In genomic region chr3:51701281-51701751, GRCm38 (mm10) we compare ENCODE assay signal across 8 mouse cellular contexts. TPM values are rescaled to one million over a fixed set of nuclear protein-coding genes. Genes with fewer than 3 reads are reported as not detected.
DNase-seq lines count a peak whose midpoint lies in the region; ATAC-seq and TF ChIP-seq lines count a peak whose summit lies in the region.

No protein-coding gene starts in this region.

- no peak overlapping the region for H3K27ac ChIP-seq in testis, adult 2 months (ENCODE audit: control insufficient read depth, insufficient read depth, low read depth, low read length)
- peak overlapping the region; percentile 87 for H3K27ac ChIP-seq in embryonic facial prominence, embryonic 13.5 days
- peak overlapping the region; percentile 86 for H3K27ac ChIP-seq in limb, embryonic 12.5 days
- H3K27ac ChIP-seq in midbrain, embryonic 15.5 days: peak overlapping the region; percentile 94
- H3K27ac ChIP-seq in spleen, adult 2 months (ENCODE audit: insufficient read depth, low read length): no peak overlapping the region

- TF ChIP-seq CTCF in testis, adult 2 months (IDR thresholded peaks at IDR 0.05; ENCODE audit: control insufficient read depth, insufficient read depth, insufficient replicate concordance, low read depth, low read length): peak; percentile 50; the same call in 1 of the 2 replicates
- peak; percentile 86 for TF ChIP-seq CTCF in spleen, adult 2 months (IDR thresholded peaks at IDR 0.05; ENCODE audit: extremely low read depth, insufficient read depth, insufficient read length, insufficient replicate concordance)

- H3K9me3 ChIP-seq in embryonic facial prominence, embryonic 13.5 days: no peaks in the 10 kb centered on the region
- no peaks in the 10 kb centered on the region for H3K9me3 ChIP-seq in limb, embryonic 12.5 days
- no peaks in the 10 kb centered on the region for H3K9me3 ChIP-seq in midbrain, embryonic 15.5 days

- peak; percentile 90 for ATAC-seq in embryonic facial prominence, embryonic 13.5 days (ENCODE audit: insufficient number of reproducible peaks, insufficient read depth, low FRiP score, low TSS enrichment, low read depth)
- ATAC-seq in limb, embryonic 12.5 days (ENCODE audit: insufficient number of reproducible peaks, insufficient read depth, low FRiP score, low TSS enrichment, low read depth): peak; percentile 89
- peak; percentile 97 for ATAC-seq in midbrain, embryonic 15.5 days (replicated peaks)

- H3K27me3 ChIP-seq in testis, adult 2 months (ENCODE audit: control insufficient read depth, insufficient read depth, low read length): no peaks in the 10 kb centered on the region; the same call in 1 of the 2 replicates
- no peaks in the 10 kb centered on the region for H3K27me3 ChIP-seq in embryonic facial prominence, embryonic 13.5 days
- peaks cover 4% of the 10 kb centered on the region for H3K27me3 ChIP-seq in limb, embryonic 12.5 days
- no peaks in the 10 kb centered on the region for H3K27me3 ChIP-seq in midbrain, embryonic 15.5 days (replicated peaks)
- no peaks in the 10 kb centered on the region for H3K27me3 ChIP-seq in spleen, adult 2 months (ENCODE audit: control insufficient read depth, insufficient read depth, low read length)

- under 1% methylated on average over 27 of the region's 27 CpGs for WGBS in embryonic facial prominence, embryonic 13.5 days
- WGBS in limb, embryonic 12.5 days: under 1% methylated on average over 27 of the region's 27 CpGs
- under 1% methylated on average over 27 of the region's 27 CpGs for WGBS in midbrain, embryonic 15.5 days
- WGBS in spleen, adult 2 months: 1% methylated on average over 27 of the region's 27 CpGs

- peak overlapping the region; percentile 43 for H3K4me3 ChIP-seq in testis, adult 2 months (ENCODE audit: control insufficient read depth, low read depth, low read length)
- H3K4me3 ChIP-seq in embryonic facial prominence, embryonic 13.5 days: peak overlapping the region; percentile 42
- peak overlapping the region; percentile 34 for H3K4me3 ChIP-seq in limb, embryonic 12.5 days (replicated peaks)
- peak overlapping the region; percentile 32 for H3K4me3 ChIP-seq in midbrain, embryonic 15.5 days
- H3K4me3 ChIP-seq in spleen, adult 2 months (ENCODE audit: extremely low read depth, insufficient read depth, insufficient read length): peak overlapping the region; percentile 25; the same call in 1 of the 2 replicates

- peak overlapping the region; percentile 74 for H3K4me2 ChIP-seq in embryonic facial prominence, embryonic 13.5 days
- peak overlapping the region; percentile 65 for H3K4me2 ChIP-seq in limb, embryonic 12.5 days
- H3K4me2 ChIP-seq in midbrain, embryonic 15.5 days: peak overlapping the region; percentile 56

- peak overlapping the region; percentile 64 for H3K9ac ChIP-seq in embryonic facial prominence, embryonic 13.5 days
- H3K9ac ChIP-seq in limb, embryonic 12.5 days (replicated peaks): peak overlapping the region; percentile 40; the same call in 1 of the 2 replicates
- peak overlapping the region; percentile 44 for H3K9ac ChIP-seq in midbrain, embryonic 15.5 days

- no peak for TF ChIP-seq POLR2A in testis, adult 2 months (IDR thresholded peaks at IDR 0.05; ENCODE audit: control insufficient read depth, low read depth, low read length)
- no peak for TF ChIP-seq POLR2A in spleen, adult 2 months (IDR thresholded peaks at IDR 0.05; ENCODE audit: low read depth, low read length)

- no peaks in the 10 kb centered on the region for H3K36me3 ChIP-seq in testis, adult 2 months (ENCODE audit: control insufficient read depth, insufficient read depth, low read length)
- no peaks in the 10 kb centered on the region; the same call in none of the 2 replicates for H3K36me3 ChIP-seq in embryonic facial prominence, embryonic 13.5 days
- H3K36me3 ChIP-seq in limb, embryonic 12.5 days: peaks cover 6% of the 10 kb centered on the region; the same call in 1 of the 2 replicates
- no peaks in the 10 kb centered on the region for H3K36me3 ChIP-seq in midbrain, embryonic 15.5 days (replicated peaks)
- no peaks in the 10 kb centered on the region for H3K36me3 ChIP-seq in spleen, adult 2 months (ENCODE audit: control insufficient read depth, insufficient read depth, low read length)

- no peak for DNase-seq in testis, postnatal 14 days (ENCODE audit: low spot score)
- DNase-seq in heart, adult 8-10 months (ENCODE audit: low spot score): peak; percentile 71
- DNase-seq in kidney, adult 8-10 months: peak; percentile 29 to 30
- DNase-seq in spleen, adult 2 months (ENCODE audit: low read depth in 1 of 2, low spot score in 2 of 2): peak; percentile 15 to 43

- H3K4me1 ChIP-seq in testis, adult 2 months (ENCODE audit: control insufficient read depth, insufficient read depth, low read length): peaks cover 8% of the 10 kb centered on the region
- H3K4me1 ChIP-seq in embryonic facial prominence, embryonic 13.5 days: peaks cover 41% of the 10 kb centered on the region
- peaks cover 52% of the 10 kb centered on the region for H3K4me1 ChIP-seq in limb, embryonic 12.5 days (replicated peaks)
- peaks cover 38% of the 10 kb centered on the region for H3K4me1 ChIP-seq in midbrain, embryonic 15.5 days
- no peaks in the 10 kb centered on the region; the same call in 1 of the 2 replicates for H3K4me1 ChIP-seq in spleen, adult 2 months (ENCODE audit: control insufficient read depth, insufficient read depth, insufficient read length)

RNA-seq across cellular contexts. Expression of gene Mgst2, which starts 41.2 kb away (rescaled TPM):
- 4.6 and 5.3 TPM in 2 replicates for polyA plus RNA-seq in testis, adult 2 months (2012; rRNA removed)
- 1.3 and 2.1 TPM in 2 replicates for polyA plus RNA-seq in embryonic facial prominence, embryonic 13.5 days (2015; fragmentation: Nextera tagmentation; extraction: Ambion mirVana)
- total RNA-seq in heart, adult 8-10 months (2022): 1 to 10 TPM in 1 of 4 experiments, under 1 TPM in 2, not detected in 1; 0.38 to 1.5 (median 0.90) TPM
- 1.1 and 1.4 TPM in 2 replicates for polyA plus RNA-seq in limb, embryonic 12.5 days (2016; fragmentation: Nextera tagmentation; extraction: Ambion mirVana)
- 0.48 and 0.57 TPM in 2 replicates for polyA plus RNA-seq in midbrain, embryonic 15.5 days (2015; fragmentation: Nextera tagmentation; extraction: Ambion mirVana)
- 3.3 and 4.1 TPM in 2 replicates for polyA plus RNA-seq in spleen, adult 2 months (2012; rRNA removed)

Comparison
In these comparisons a context has a peak if more than half of its experiments do, and no peak if none do; other contexts are left out.
1. H3K27ac ChIP-seq: peak in embryonic facial prominence, embryonic 13.5 days (single experiment), limb, embryonic 12.5 days (single experiment) and midbrain, embryonic 15.5 days (single experiment); none in testis, adult 2 months (single experiment) and spleen, adult 2 months (single experiment).
2. Peak in every context shown above with its lines, with median percentiles within 50 percentile points of each other: H3K4me3 ChIP-seq, ATAC-seq, H3K4me2 ChIP-seq and H3K9ac ChIP-seq.